Mouse (Mus musculus) lung, embryonic 14.5 days (tissue): ENCODE measurements around the gene Alpk1. TPM values are rescaled to one million over a fixed set of nuclear protein-coding genes. Genes with fewer than 3 reads are reported as not detected.

ENCODE experiments used
- ATAC-seq: fragments of 200-750 bp; cut with Nextera tagmentation; 2 replicates; pipeline ENCODE4 v1.8.0; 2017; ENCODE audit warnings: mild to moderate bottlenecking, moderate TSS enrichment, moderate library complexity; ENCODE audit not compliant: insufficient read depth
- DNase-seq: peaks from one replicate; pipeline ENCODE4 v3.0.0-alpha.2; 2015
- H3K27ac ChIP-seq: fragments of 300-500 bp; sonication (generic); 2 replicates; pipeline ENCODE4 v1.5.1; 2014; ENCODE audit warnings: low read depth, mild to moderate bottlenecking, moderate library complexity
- H3K27me3 ChIP-seq: fragments of 300-500 bp; sonication (generic); 2 replicates; pipeline ENCODE4 v1.6.1; 2014; ENCODE audit warnings: low read length, control low read depth; ENCODE audit not compliant: insufficient read depth
- H3K36me3 ChIP-seq: fragments of 300-500 bp; sonication (generic); 2 replicates; pipeline ENCODE4 v1.6.1; 2014; ENCODE audit warnings: control low read depth; ENCODE audit not compliant: insufficient read depth
- H3K4me1 ChIP-seq: fragments of 300-500 bp; sonication (generic); 2 replicates; pipeline ENCODE4 v1.6.1; 2014; ENCODE audit warnings: antibody characterized with exemption, control low read depth; ENCODE audit not compliant: insufficient read depth
- H3K4me2 ChIP-seq: fragments of 300-500 bp; sonication (generic); 2 replicates; pipeline ENCODE4 v1.6.1; 2014; ENCODE audit warnings: mild to moderate bottlenecking
- H3K4me3 ChIP-seq: fragments of 300-500 bp; sonication (generic); 2 replicates; pipeline ENCODE4 v1.5.1; 2014; ENCODE audit warnings: low read depth, low read length
- H3K9ac ChIP-seq: fragments of 300-500 bp; sonication (generic); 2 replicates; pipeline ENCODE4 v1.6.1; 2014
- H3K9me3 ChIP-seq: fragments of 300-500 bp; sonication (generic); 2 replicates; pipeline ENCODE4 v1.6.1; 2016; ENCODE audit warnings: low read depth, low read length, control low read depth
- CTCF ChIP-seq: IDR thresholded peaks from 2 replicates; pipeline ENCODE4 v1.5.1; 2016; ENCODE audit warnings: antibody characterized with exemption, low read depth
- WGBS: fragments of 180-500 bp; shearing (Covaris S2); extraction: QIAGEN DNeasy Blood & Tissue Kit; methylation state at CpG from one replicate; pipeline ENCODE4 v1.1.7; 2014; 5-methylcytosine and 5-hydroxymethylcytosine counted together
- polyA plus RNA-seq: library from polyadenylated mRNA; unstranded; fragments of >200 nt; fragmentation: Nextera tagmentation; extraction: Ambion mirVana; gene quantifications from 2 replicates; pipeline ENCODE4 v1.2.1, GENCODE M21; 2014

Alpk1 gene
- polyA plus RNA-seq, 1 experiment from 2014 or later = 1.3 TPM

- no peak for DNase-seq
- no peak overlapping the region for H3K27ac ChIP-seq
- no peak for ATAC-seq
- no peak overlapping the region for H3K9ac ChIP-seq
- no peak overlapping the region for H3K4me3 ChIP-seq
- WGBS = 71% methylated on average over 9 of the region's 9 CpGs
- H3K4me2 ChIP-seq = no peak overlapping the region
- H3K27me3 ChIP-seq = no peaks in the 10 kb centered on the region
- H3K36me3 ChIP-seq = no peaks in the 10 kb centered on the region
- no peaks in the 10 kb centered on the region for H3K4me1 ChIP-seq
- TF ChIP-seq CTCF = no peak
- H3K9me3 ChIP-seq = no peaks in the 10 kb centered on the region
These were observed 52.3 kb downstream of the Alpk1 start for GRCm38 (mm10) chr3:127728046-127728445.

GRCm38 (mm10) chr3:127720948-127721347 lies 59.4 kb downstream of the Alpk1 start:
- H3K9me3 ChIP-seq = no peaks in the 10 kb centered on the region
- 44% methylated on average over 4 of the region's 4 CpGs for WGBS
- DNase-seq = peak; percentile 54
- H3K4me1 ChIP-seq = no peaks in the 10 kb centered on the region
- H3K27me3 ChIP-seq = no peaks in the 10 kb centered on the region
- no peak overlapping the region for H3K9ac ChIP-seq
- no peak overlapping the region for H3K27ac ChIP-seq
- H3K4me2 ChIP-seq = no peak overlapping the region
- TF ChIP-seq CTCF = no peak
- no peak overlapping the region for H3K4me3 ChIP-seq
- no peaks in the 10 kb centered on the region for H3K36me3 ChIP-seq
- peak; percentile 42; the same call in 1 of the 2 replicates for ATAC-seq

GRCm38 (mm10) chr3:127720050-127720449 lies 60.3 kb downstream of the Alpk1 start:
- DNase-seq (no peak), ATAC-seq (no peak)
- H3K36me3 ChIP-seq = no peaks in the 10 kb centered on the region
- no peak overlapping the region for H3K4me3 ChIP-seq
- no peaks in the 10 kb centered on the region for H3K27me3 ChIP-seq
- H3K4me1 ChIP-seq = no peaks in the 10 kb centered on the region
- peak overlapping the region; percentile 85 for H3K27ac ChIP-seq
- no peak for TF ChIP-seq CTCF
- WGBS = 44% methylated on average over 6 of the region's 6 CpGs
- H3K9me3 ChIP-seq = no peaks in the 10 kb centered on the region
- H3K9ac ChIP-seq = no peak overlapping the region
- peak overlapping the region; percentile 25; the same call in 1 of the 2 replicates for H3K4me2 ChIP-seq

- no peaks in the 10 kb centered on the region for H3K27me3 ChIP-seq
- H3K4me1 ChIP-seq = no peaks in the 10 kb centered on the region
- peak overlapping the region; percentile 85 for H3K27ac ChIP-seq
- peak; percentile 35; the same call in 1 of the 2 replicates for ATAC-seq
- no peaks in the 10 kb centered on the region for H3K36me3 ChIP-seq
- H3K4me2 ChIP-seq = peak overlapping the region; percentile 25; the same call in 1 of the 2 replicates
- H3K4me3 ChIP-seq = no peak overlapping the region
- no peaks in the 10 kb centered on the region for H3K9me3 ChIP-seq
- WGBS = 38% methylated on average over 5 of the region's 5 CpGs
- H3K9ac ChIP-seq = no peak overlapping the region
- TF ChIP-seq CTCF = no peak
- peak; percentile 51 for DNase-seq
These were observed 60.7 kb downstream of the Alpk1 start for GRCm38 (mm10) chr3:127719601-127720000.

GRCm38 (mm10) chr3:127716759-127717158 lies 63.6 kb downstream of the Alpk1 start:
- Histone ChIP-seq H3K27ac (no peak overlapping the region; the same call in 1 of the 2 replicates), H3K4me2 (no peak overlapping the region), H3K4me1 (no peaks in the 10 kb centered on the region), H3K9me3 (no peaks in the 10 kb centered on the region), H3K36me3 (no peaks in the 10 kb centered on the region), H3K27me3 (no peaks in the 10 kb centered on the region), H3K4me3 (no peak overlapping the region), H3K9ac (no peak overlapping the region)
- TF ChIP-seq CTCF = no peak
- DNase-seq (peak; percentile 67), ATAC-seq (peak; percentile 68)
- 47% methylated on average over 2 of the region's 2 CpGs for WGBS

- Histone ChIP-seq H3K36me3 (no peaks in the 10 kb centered on the region), H3K9me3 (no peaks in the 10 kb centered on the region), H3K27ac (no peak overlapping the region), H3K9ac (no peak overlapping the region), H3K4me3 (no peak overlapping the region), H3K4me2 (no peak overlapping the region), H3K27me3 (no peaks in the 10 kb centered on the region), H3K4me1 (no peaks in the 10 kb centered on the region)
- DNase-seq (no peak), ATAC-seq (0 out of 2 replicates have a peak, but pooled peaks have one; percentile 8)
- WGBS = 58% methylated on average over 9 of the region's 9 CpGs
- TF ChIP-seq CTCF = no peak
These were observed 67.2 kb downstream of the Alpk1 start for GRCm38 (mm10) chr3:127713112-127713511.

GRCm38 (mm10) chr3:127711536-127711935 lies 68.8 kb downstream of the Alpk1 start:
- H3K4me2 ChIP-seq = no peak overlapping the region
- no peaks in the 10 kb centered on the region for H3K27me3 ChIP-seq
- ATAC-seq (no peak), DNase-seq (no peak)
- H3K9me3 ChIP-seq = no peaks in the 10 kb centered on the region
- no peak for TF ChIP-seq CTCF
- no peaks in the 10 kb centered on the region for H3K36me3 ChIP-seq
- no peak overlapping the region for H3K4me3 ChIP-seq
- H3K27ac ChIP-seq = no peak overlapping the region
- no peaks in the 10 kb centered on the region for H3K4me1 ChIP-seq
- no peak overlapping the region for H3K9ac ChIP-seq
- 77% methylated on average over 3 of the region's 3 CpGs for WGBS

GRCm38 (mm10) chr3:127707089-127707485 lies 73.2 kb downstream of the Alpk1 start:
- H3K4me2 ChIP-seq = no peak overlapping the region
- TF ChIP-seq CTCF = no peak
- DNase-seq (no peak), ATAC-seq (no peak)
- H3K36me3 ChIP-seq = no peaks in the 10 kb centered on the region
- no peak overlapping the region for H3K27ac ChIP-seq
- no peaks in the 10 kb centered on the region for H3K27me3 ChIP-seq
- H3K4me3 ChIP-seq = no peak overlapping the region
- H3K9me3 ChIP-seq = no peaks in the 10 kb centered on the region
- 72% methylated on average over 5 of the region's 5 CpGs for WGBS
- H3K4me1 ChIP-seq = no peaks in the 10 kb centered on the region
- no peak overlapping the region for H3K9ac ChIP-seq
